Mouse (Mus musculus) lung, embryonic 15.5 days (tissue): ENCODE measurements around the gene Fads6. TPM values are rescaled to one million over a fixed set of nuclear protein-coding genes. Genes with fewer than 3 reads are reported as not detected.

Experiments
- ATAC-seq: fragments of 200-750 bp; cut with Nextera tagmentation; 2 replicates; pipeline ENCODE4 v1.8.0; 2017; ENCODE audit warnings: moderate number of reproducible peaks, borderline replicate concordance; ENCODE audit not compliant: low FRiP score, low TSS enrichment; ENCODE audit errors: extremely low read depth
- H3K27ac ChIP-seq: fragments of 300-500 bp; sonication (generic); 2 replicates; pipeline ENCODE4 v1.5.1; 2015; ENCODE audit warnings: moderate library complexity, mild to moderate bottlenecking, inconsistent platforms
- H3K27me3 ChIP-seq: fragments of 300-500 bp; sonication (generic); 2 replicates; pipeline ENCODE4 v1.6.1; 2015; ENCODE audit warnings: inconsistent platforms
- H3K36me3 ChIP-seq: fragments of 300-500 bp; sonication (generic); 2 replicates; pipeline ENCODE4 v1.6.1; 2015; ENCODE audit warnings: inconsistent platforms
- H3K4me1 ChIP-seq: fragments of 300-500 bp; sonication (generic); 2 replicates; pipeline ENCODE4 v1.6.1; 2015; ENCODE audit warnings: inconsistent platforms
- H3K4me2 ChIP-seq: fragments of 300-500 bp; sonication (generic); 2 replicates; pipeline ENCODE4 v1.6.1; 2015; ENCODE audit warnings: inconsistent platforms, mild to moderate bottlenecking, moderate library complexity
- H3K4me3 ChIP-seq: fragments of 300-500 bp; sonication (generic); 2 replicates; pipeline ENCODE4 v1.5.1; 2015; ENCODE audit warnings: mild to moderate bottlenecking, inconsistent platforms
- H3K9ac ChIP-seq: fragments of 300-500 bp; sonication (generic); 2 replicates; pipeline ENCODE4 v1.6.1; 2015; ENCODE audit warnings: inconsistent platforms
- H3K9me3 ChIP-seq: fragments of 300-500 bp; sonication (generic); 2 replicates; pipeline ENCODE4 v1.6.1; 2016; ENCODE audit warnings: inconsistent platforms
- WGBS: fragments of 180-500 bp; shearing (Covaris S2); methylation state at CpG from one replicate; pipeline ENCODE4 v1.1.7; 2015; 5-methylcytosine and 5-hydroxymethylcytosine counted together
- polyA plus RNA-seq: library from polyadenylated mRNA; unstranded; fragments of >200 nt; fragmentation: Nextera tagmentation; extraction: Ambion mirVana; gene quantifications from 2 replicates; pipeline ENCODE4 v1.2.1, GENCODE M21; 2015

The Fads6 gene
- polyA plus RNA-seq, result 0.30 and 0.32 TPM in 2 replicates

DNA sequence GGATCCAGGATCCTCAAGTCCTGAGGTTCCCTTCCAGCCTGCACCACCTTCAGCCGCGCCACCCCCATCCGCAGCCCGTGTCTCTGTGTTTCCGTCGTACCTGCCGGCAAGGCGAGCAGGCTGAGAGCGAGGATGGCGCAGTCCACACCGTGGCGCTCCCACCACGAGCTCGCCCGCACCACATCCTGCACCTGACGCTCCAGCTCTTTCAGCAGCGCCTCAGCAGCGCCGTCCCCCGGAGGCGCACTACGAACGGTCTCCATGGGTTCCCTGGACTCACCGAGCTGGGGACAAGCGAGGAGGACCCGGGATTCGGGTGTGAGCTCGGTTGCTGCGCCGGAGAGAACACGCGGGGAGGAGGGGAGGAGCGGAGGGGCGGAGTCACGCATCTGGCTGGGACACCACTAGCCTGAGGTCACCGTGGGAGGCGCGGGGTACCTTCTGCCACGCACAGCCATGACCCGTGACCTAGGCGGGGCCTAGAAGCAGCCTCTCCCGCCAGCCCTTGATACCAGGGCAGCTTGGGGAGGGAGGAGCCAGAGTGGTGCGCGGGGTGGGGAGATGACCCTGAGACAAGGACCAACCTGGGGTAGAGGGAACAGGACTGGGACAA lies at the start of gene Fads6:
Gene Fads6, minus strand, starts transcription at position 450 of the 613 bp plus-strand sequence.
- no peaks in the 10 kb centered on the region for H3K36me3 ChIP-seq
- H3K9me3 ChIP-seq, result no peaks in the 10 kb centered on the region
- peak; percentile 43; the same call in 1 of the 2 replicates for ATAC-seq
- under 1% methylated on average over 44 of the region's 44 CpGs for WGBS
- H3K4me1 ChIP-seq, result peaks cover 15% of the 10 kb centered on the region
- H3K4me3 ChIP-seq, result peak within 1 kb of the TSS; percentile 39
- H3K27ac ChIP-seq, result no peak within 1 kb of the TSS
- H3K4me2 ChIP-seq, result peak within 1 kb of the TSS; percentile 74
- peaks cover 35% of the 10 kb centered on the region for H3K27me3 ChIP-seq
- H3K9ac ChIP-seq, result peak within 1 kb of the TSS; percentile 35; the same call in 1 of the 2 replicates

DNA sequence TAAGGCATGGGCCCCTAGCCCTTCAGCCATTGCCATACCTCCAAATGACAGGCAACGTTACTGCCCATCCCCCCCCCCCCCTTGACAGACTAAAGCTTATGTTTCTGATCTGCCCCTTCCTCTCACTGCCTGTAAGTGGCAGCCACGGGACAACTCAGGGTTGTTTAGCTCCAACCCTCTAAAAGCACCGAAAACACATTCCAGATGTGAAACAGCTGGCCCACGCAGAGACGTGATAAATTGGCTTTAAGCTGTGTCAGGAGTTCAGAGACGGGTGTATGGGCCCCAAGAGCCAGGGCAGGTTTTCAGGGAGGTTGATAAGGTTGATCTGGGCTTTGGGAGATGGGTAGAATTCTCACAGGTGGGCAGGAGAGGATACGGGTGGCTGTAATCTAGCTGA lies 48.1 kb upstream of the Fads6 start:
- Histone ChIP-seq H3K4me2 (no peak overlapping the region), H3K4me1 (no peaks in the 10 kb centered on the region; the same call in 1 of the 2 replicates), H3K4me3 (no peak overlapping the region), H3K27ac (no peak overlapping the region), H3K9me3 (no peaks in the 10 kb centered on the region), H3K36me3 (no peaks in the 10 kb centered on the region), H3K9ac (no peak overlapping the region), H3K27me3 (peaks cover 42% of the 10 kb centered on the region)
- WGBS, result 16% methylated on average over 6 of the region's 7 CpGs
- no peak for ATAC-seq

DNA sequence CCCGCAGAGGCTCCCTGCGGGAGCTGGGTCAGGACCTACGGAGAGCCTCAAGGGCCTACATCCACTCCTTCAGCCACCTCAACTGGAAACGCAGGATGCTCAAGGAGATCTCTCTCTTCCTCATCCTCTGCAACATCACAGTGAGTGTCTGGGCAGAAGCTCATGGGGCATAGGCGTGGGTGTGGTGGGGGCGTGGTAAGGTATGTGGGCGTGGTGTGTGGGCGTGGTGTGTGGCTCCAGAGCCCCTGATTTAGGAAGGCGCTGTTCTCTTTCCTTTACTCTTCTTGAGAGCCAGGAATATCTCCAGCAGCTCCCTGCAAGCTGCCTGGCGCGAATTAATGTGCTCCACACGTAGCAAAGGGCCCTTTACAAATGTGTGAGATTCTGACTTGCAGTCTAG lies 47.5 kb upstream of the Fads6 start:
- Histone ChIP-seq H3K4me2 (no peak overlapping the region), H3K27me3 (peaks cover 42% of the 10 kb centered on the region), H3K9ac (no peak overlapping the region), H3K9me3 (no peaks in the 10 kb centered on the region), H3K27ac (no peak overlapping the region), H3K36me3 (no peaks in the 10 kb centered on the region), H3K4me3 (no peak overlapping the region), H3K4me1 (no peaks in the 10 kb centered on the region; the same call in 1 of the 2 replicates)
- no peak for ATAC-seq
- 9% methylated on average over 12 of the region's 12 CpGs for WGBS

DNA sequence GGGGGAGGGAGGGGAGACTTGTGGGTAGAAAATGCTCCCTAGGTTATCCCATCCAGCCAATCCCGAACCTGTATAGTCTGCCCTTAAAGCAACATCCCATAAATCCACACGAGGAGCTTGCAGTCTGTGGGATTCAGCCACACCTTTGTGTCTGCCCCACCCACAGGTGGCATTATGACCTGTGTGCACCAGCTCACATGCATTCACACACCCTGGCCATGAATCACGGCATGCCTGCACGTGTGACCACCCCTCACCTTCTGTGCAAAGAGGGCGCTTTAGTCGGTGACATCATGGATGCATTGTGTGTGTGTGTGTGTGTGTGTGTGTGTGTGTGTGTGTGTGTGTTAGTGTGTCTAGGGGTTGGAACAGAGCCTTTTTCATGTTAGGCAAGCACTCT lies 44.4 kb upstream of the Fads6 start:
- Histone ChIP-seq H3K27me3 (peaks cover 39% of the 10 kb centered on the region), H3K9ac (no peak overlapping the region), H3K4me1 (no peaks in the 10 kb centered on the region; the same call in 1 of the 2 replicates), H3K9me3 (no peaks in the 10 kb centered on the region), H3K4me3 (no peak overlapping the region), H3K4me2 (no peak overlapping the region), H3K27ac (no peak overlapping the region), H3K36me3 (no peaks in the 10 kb centered on the region)
- no peak for ATAC-seq
- 62% methylated on average over 6 of the region's 6 CpGs for WGBS

DNA sequence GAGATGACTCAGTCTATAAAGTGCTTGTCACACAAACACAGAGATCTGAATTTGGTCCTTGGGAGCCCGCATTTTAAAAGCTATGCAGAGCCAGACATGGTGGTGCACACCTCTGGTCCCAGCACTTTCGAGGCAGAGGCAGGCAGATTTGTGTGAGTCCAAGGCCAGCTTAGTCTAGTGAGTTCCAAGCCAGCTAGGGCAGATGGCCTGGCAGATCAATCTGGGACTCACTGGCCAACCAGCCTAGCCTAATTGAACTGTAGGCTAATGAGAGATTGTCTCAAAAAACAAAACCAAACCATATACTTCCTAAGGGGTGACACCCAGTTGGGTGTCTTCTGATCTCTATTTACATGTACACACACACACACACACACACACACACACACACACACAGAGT lies 43.8 kb upstream of the Fads6 start:
- Histone ChIP-seq H3K36me3 (no peaks in the 10 kb centered on the region), H3K9me3 (no peaks in the 10 kb centered on the region), H3K9ac (no peak overlapping the region), H3K27me3 (peaks cover 41% of the 10 kb centered on the region), H3K4me3 (no peak overlapping the region), H3K4me1 (no peaks in the 10 kb centered on the region), H3K4me2 (no peak overlapping the region), H3K27ac (no peak overlapping the region)
- 49% methylated on average over 2 of the region's 2 CpGs for WGBS
- no peak for ATAC-seq

DNA sequence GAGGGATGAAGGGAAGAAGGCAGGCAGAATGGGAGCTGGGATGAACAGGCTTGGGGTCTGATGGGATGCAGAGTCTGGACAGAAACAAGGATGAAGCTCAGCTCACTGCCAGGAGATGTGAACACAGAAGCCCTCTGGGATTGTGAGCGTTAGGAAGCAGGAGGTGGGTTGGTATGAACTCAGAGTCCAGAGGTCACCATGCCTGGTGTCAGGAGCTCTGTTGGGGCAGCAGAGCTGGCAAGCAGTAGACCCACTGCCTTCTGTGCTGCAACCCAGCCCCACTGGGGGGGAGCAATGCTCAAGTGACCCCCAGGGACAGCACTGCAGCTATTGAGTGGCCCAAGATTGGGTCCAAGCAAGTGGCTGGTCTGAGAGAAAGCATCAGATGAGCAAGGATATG lies 40.4 kb upstream of the Fads6 start:
- H3K36me3 ChIP-seq, result no peaks in the 10 kb centered on the region
- H3K4me3 ChIP-seq, result no peak overlapping the region
- ATAC-seq, result no peak
- no peak overlapping the region for H3K9ac ChIP-seq
- peaks cover 51% of the 10 kb centered on the region for H3K27me3 ChIP-seq
- H3K9me3 ChIP-seq, result no peaks in the 10 kb centered on the region
- 52% methylated on average over 1 of the region's 1 CpGs for WGBS
- H3K4me1 ChIP-seq, result no peaks in the 10 kb centered on the region
- no peak overlapping the region for H3K4me2 ChIP-seq
- no peak overlapping the region for H3K27ac ChIP-seq

DNA sequence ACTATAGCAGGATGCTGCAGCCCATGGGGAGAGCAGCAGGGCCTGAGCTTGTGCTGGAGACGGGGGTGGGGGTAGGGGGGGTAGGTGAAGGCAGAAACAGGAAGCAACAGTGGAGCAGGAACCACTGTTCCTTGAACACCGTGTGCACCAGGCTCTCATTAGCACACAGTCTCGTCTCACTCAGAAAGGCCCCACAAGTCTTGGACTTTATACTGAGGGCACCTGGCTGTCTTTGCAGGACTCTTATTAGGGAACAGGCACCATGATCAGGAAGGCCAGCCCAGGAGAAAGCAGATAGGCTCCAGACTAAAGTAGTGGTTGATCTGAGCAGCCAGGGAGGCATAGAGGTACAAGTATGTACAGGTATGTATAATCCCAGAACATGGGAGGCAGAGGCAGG lies 39.9 kb upstream of the Fads6 start:
- H3K4me1 ChIP-seq, result no peaks in the 10 kb centered on the region
- H3K27me3 ChIP-seq, result peaks cover 55% of the 10 kb centered on the region
- no peaks in the 10 kb centered on the region for H3K36me3 ChIP-seq
- H3K9ac ChIP-seq, result no peak overlapping the region
- no peak overlapping the region for H3K4me2 ChIP-seq
- ATAC-seq, result no peak
- H3K4me3 ChIP-seq, result no peak overlapping the region
- H3K27ac ChIP-seq, result no peak overlapping the region
- WGBS, result 41% methylated on average over 3 of the region's 3 CpGs
- no peaks in the 10 kb centered on the region for H3K9me3 ChIP-seq

DNA sequence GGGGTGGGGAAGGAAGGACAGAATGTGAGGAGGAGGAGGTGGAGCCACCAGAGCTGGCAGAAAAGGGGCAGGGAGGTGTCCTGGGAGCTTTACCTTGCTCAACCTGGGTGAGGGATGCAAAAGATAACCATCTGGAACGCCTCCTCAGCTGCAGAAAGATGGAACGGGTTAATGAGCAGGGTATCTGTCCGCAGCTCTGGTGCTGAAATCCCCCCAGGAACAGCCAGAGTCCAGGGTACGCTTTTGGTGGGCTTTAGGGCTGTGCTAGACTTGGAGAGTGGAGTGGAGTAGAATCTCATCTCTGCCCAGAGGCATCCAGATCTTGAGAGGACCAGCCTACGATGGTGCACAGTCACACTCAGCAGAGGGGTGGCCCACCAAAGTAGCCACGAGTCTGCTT lies 38.7 kb upstream of the Fads6 start:
- no peak for ATAC-seq
- H3K4me2 ChIP-seq, result no peak overlapping the region
- no peak overlapping the region for H3K9ac ChIP-seq
- no peaks in the 10 kb centered on the region for H3K9me3 ChIP-seq
- H3K36me3 ChIP-seq, result no peaks in the 10 kb centered on the region
- no peak overlapping the region for H3K27ac ChIP-seq
- no peak overlapping the region for H3K4me3 ChIP-seq
- peaks cover 57% of the 10 kb centered on the region for H3K27me3 ChIP-seq
- no peaks in the 10 kb centered on the region for H3K4me1 ChIP-seq
- 17% methylated on average over 6 of the region's 6 CpGs for WGBS

DNA sequence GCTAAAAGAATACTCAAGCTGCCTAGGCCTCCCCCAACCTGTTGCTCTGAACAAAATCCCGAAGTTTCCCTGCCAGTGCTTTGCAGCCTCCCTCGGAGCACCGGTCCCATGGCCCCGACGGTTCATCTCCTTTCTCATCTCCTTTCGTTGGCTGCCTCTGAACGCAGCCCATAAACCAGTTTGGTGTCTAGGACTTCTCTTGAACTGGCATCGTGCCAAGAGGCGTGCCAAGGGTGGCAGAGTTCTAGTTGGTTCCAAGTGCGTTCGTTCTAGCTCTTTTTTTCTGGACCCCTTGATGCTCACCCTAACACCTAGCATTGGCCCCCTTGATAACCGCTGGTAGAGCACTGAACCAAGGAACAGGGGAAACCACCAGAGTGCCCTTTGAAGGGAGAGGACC lies 37.8 kb upstream of the Fads6 start:
- no peak overlapping the region for H3K4me3 ChIP-seq
- peaks cover 58% of the 10 kb centered on the region for H3K27me3 ChIP-seq
- no peaks in the 10 kb centered on the region for H3K36me3 ChIP-seq
- H3K4me1 ChIP-seq, result no peaks in the 10 kb centered on the region
- H3K9me3 ChIP-seq, result no peaks in the 10 kb centered on the region
- ATAC-seq, result no peak
- 50% methylated on average over 12 of the region's 12 CpGs for WGBS
- no peak overlapping the region for H3K9ac ChIP-seq
- H3K27ac ChIP-seq, result no peak overlapping the region
- no peak overlapping the region for H3K4me2 ChIP-seq

DNA sequence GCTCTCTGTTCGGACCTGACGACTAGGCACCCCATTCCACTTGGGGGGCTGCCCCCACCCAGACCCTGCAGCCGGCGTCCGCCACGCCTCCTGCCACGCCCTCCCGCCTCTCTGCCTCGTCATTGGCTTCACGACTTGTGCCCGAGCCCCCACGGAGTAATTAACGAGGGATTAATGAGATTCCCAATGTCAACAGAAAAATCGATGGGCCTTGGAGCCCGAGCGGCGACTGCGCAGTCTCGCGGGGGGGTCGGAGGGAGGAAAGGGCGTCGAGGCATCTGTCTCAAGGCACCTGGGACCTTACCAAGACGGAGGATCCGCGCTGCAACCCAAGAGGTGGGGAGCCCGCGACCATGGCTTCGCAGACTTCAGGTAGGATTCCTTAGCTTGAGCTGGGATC lies 37.1 kb upstream of the Fads6 start, which contains the start of gene Otop3:
Gene Otop3, plus strand, starts transcription at position 201 of the 400 bp plus-strand sequence.
- Histone ChIP-seq H3K27me3 (peaks cover 64% of the 10 kb centered on the region), H3K4me3 (no peak within 1 kb of the TSS), H3K27ac (no peak within 1 kb of the TSS), H3K9ac (no peak within 1 kb of the TSS), H3K9me3 (no peaks in the 10 kb centered on the region), H3K36me3 (no peaks in the 10 kb centered on the region), H3K4me2 (peak within 1 kb of the TSS; percentile 9; the same call in 1 of the 2 replicates), H3K4me1 (no peaks in the 10 kb centered on the region)
- WGBS, result 1% methylated on average over 27 of the region's 29 CpGs
- ATAC-seq, result no peak

DNA sequence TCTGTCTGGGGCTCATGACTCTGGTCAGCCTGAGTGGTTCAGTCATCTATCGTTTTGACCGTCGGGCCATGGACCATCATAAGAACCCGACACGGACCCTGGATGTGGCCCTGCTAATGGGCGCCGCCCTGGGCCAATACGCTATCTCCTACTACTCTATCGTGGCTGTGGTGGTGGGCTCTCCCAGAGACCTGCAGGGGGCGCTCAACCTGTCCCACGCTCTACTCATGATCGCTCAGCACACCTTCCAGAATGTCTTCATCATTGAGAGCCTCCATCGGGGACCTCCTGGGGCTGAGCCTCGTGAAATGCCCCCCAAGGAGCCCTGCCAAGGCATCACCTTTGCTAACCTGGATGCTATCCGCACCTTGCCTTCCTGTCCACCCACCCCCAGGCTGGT lies 31.9 kb upstream of the Fads6 start:
- no peak for ATAC-seq
- no peak overlapping the region for H3K4me3 ChIP-seq
- no peaks in the 10 kb centered on the region for H3K9me3 ChIP-seq
- H3K4me1 ChIP-seq, result no peaks in the 10 kb centered on the region
- WGBS, result 68% methylated on average over 15 of the region's 15 CpGs
- H3K4me2 ChIP-seq, result no peak overlapping the region
- no peak overlapping the region for H3K27ac ChIP-seq
- H3K9ac ChIP-seq, result no peak overlapping the region
- no peaks in the 10 kb centered on the region for H3K36me3 ChIP-seq
- H3K27me3 ChIP-seq, result peaks cover 55% of the 10 kb centered on the region

DNA sequence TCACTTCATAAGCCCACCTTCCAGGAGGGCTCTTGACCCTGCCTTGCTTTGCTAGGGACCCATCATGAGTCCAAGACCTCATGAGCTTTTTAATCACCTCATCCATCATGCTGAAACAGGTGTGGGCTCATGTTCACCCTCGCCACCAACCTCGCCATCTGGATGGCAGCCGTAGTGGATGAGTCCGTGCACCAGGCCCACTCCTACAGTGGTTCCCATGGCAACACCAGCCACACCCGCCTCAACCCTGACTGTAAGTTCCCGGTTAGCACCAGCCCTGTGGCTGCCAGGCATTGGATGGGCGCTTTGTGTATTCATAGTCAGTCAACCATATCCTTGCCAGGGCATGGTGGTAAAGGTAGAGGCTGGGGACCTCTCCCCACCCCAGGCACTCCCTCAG lies 29.3 kb upstream of the Fads6 start:
- Histone ChIP-seq H3K9me3 (no peaks in the 10 kb centered on the region), H3K4me1 (0 out of 2 replicates have a peak, but pooled peaks cover 4% of the 10 kb centered on the region), H3K36me3 (no peaks in the 10 kb centered on the region), H3K4me3 (no peak overlapping the region), H3K27ac (no peak overlapping the region), H3K27me3 (peaks cover 56% of the 10 kb centered on the region), H3K9ac (no peak overlapping the region), H3K4me2 (no peak overlapping the region)
- ATAC-seq, result no peak
- 45% methylated on average over 7 of the region's 7 CpGs for WGBS
